Mouse (Mus musculus) liver, embryonic 14.5 days (tissue): ENCODE measurements around the gene Ints3. TPM values are rescaled to one million over a fixed set of nuclear protein-coding genes. Genes with fewer than 3 reads are reported as not detected.

ENCODE experiments used
- ATAC-seq: fragments of 200-750 bp; cut with Nextera tagmentation; 2 replicates; pipeline ENCODE4 v1.8.0; 2017; ENCODE audit warnings: moderate number of reproducible peaks, mild to moderate bottlenecking, moderate library complexity; ENCODE audit not compliant: insufficient read depth
- DNase-seq, 3 experiments: peaks; one replicate each; pipeline ENCODE4 v3.0.0-alpha.2; 2012 to 2013; ENCODE audit warnings: low read depth in 3 of 3, low spot score in 3 of 3
- H3K27ac ChIP-seq: fragments of 300-500 bp; sonication (generic); 2 replicates; pipeline ENCODE4 v1.5.1; 2014; ENCODE audit warnings: moderate library complexity, mild to moderate bottlenecking, control low read depth, inconsistent platforms
- H3K27me3 ChIP-seq: fragments of 300-500 bp; sonication (generic); 2 replicates; pipeline ENCODE4 v1.6.1; 2014; ENCODE audit warnings: mild to moderate bottlenecking, low read length, moderate library complexity; ENCODE audit not compliant: control insufficient read depth, insufficient read depth
- H3K36me3 ChIP-seq: fragments of 300-500 bp; sonication (generic); replicated peaks from 2 replicates; pipeline ENCODE4 v1.6.1; 2014; ENCODE audit warnings: low read depth; ENCODE audit not compliant: control insufficient read depth, insufficient read depth
- H3K4me1 ChIP-seq, 2 experiments: fragments of 200-500 bp in 1 of 2; fragments of 300-500 bp in 1 of 2; sonication (generic) in 1 of 2; replicated peaks; 2 replicates each; pipeline ENCODE4 v1.6.1; 2012 to 2014; ENCODE audit warnings: antibody characterized with exemption in 1 of 2, inconsistent platforms in 1 of 2, low read length in 1 of 2; ENCODE audit not compliant: control insufficient read depth in 2 of 2, insufficient read depth in 2 of 2
- H3K4me2 ChIP-seq: fragments of 300-500 bp; sonication (generic); 2 replicates; pipeline ENCODE4 v1.6.1; 2014; ENCODE audit warnings: low read depth, mild to moderate bottlenecking, control low read depth, moderate library complexity
- H3K4me3 ChIP-seq, 2 experiments: fragments of 200-500 bp in 1 of 2; fragments of 300-500 bp in 1 of 2; sonication (generic) in 1 of 2; 2 replicates each; pipeline ENCODE4 v1.5.1; 2012 to 2014; ENCODE audit warnings: low read depth in 2 of 2, low read length in 2 of 2, mild to moderate bottlenecking in 2 of 2, control low read depth in 1 of 2, inconsistent platforms in 1 of 2, moderate library complexity in 1 of 2; ENCODE audit not compliant: insufficient read depth in 1 of 2
- H3K9ac ChIP-seq: fragments of 300-500 bp; sonication (generic); replicated peaks from 2 replicates; pipeline ENCODE4 v1.6.1; 2014; ENCODE audit warnings: mild to moderate bottlenecking, control low read depth, moderate library complexity
- H3K9me3 ChIP-seq: fragments of 300-500 bp; sonication (generic); 2 replicates; pipeline ENCODE4 v1.6.1; 2016; ENCODE audit warnings: low read length, mixed read lengths; ENCODE audit not compliant: control insufficient read depth
- CTCF ChIP-seq: IDR thresholded peaks from 2 replicates; pipeline ENCODE4 v1.5.1; 2016; ENCODE audit warnings: antibody characterized with exemption, low read depth, control low read depth
- EP300 ChIP-seq: IDR thresholded peaks from 2 replicates; pipeline ENCODE4 v1.6.1; 2016; ENCODE audit warnings: antibody characterized with exemption, low read depth
- WGBS: fragments of 180-500 bp; shearing (Covaris S2); extraction: QIAGEN DNeasy Blood & Tissue Kit; methylation state at CpG from one replicate; pipeline ENCODE4 v1.1.7; 2014; ENCODE audit not compliant: insufficient replicate concordance; 5-methylcytosine and 5-hydroxymethylcytosine counted together
- polyA plus RNA-seq, 2 experiments: library from polyadenylated mRNA; depleted of rRNA in 1 of 2; stranded (reverse) in 1 of 2; unstranded in 1 of 2; fragments of >200 nt; fragmentation: Nextera tagmentation in 1 of 2; extraction: Ambion mirVana in 1 of 2; gene quantifications; 2 replicates each; pipeline versions ENCODE4 v1.2.1 to v1.2.3; 2012 to 2014

Ints3 gene
- polyA plus RNA-seq, 2 experiments = 6.6 to 12.7 TPM

- Histone ChIP-seq H3K4me2 (no peak overlapping the region), H3K27ac (no peak overlapping the region), H3K4me3 (no peak overlapping the region), H3K4me1 (peaks cover 0 to 14% of the 10 kb centered on the region in 2 experiments; a peak in 2 of 4 replicates), H3K36me3 (no peaks in the 10 kb centered on the region), H3K27me3 (no peaks in the 10 kb centered on the region), H3K9ac (no peak overlapping the region), H3K9me3 (no peaks in the 10 kb centered on the region)
- ATAC-seq (no peak), DNase-seq (no peak)
- no peak for TF ChIP-seq EP300
- TF ChIP-seq CTCF = no peak
- 81% methylated on average over 14 of the region's 14 CpGs for WGBS
These were observed 21.5 kb upstream of the Ints3 start for GRCm38 (mm10) chr3:90454931-90455330.

GRCm38 (mm10) chr3:90451396-90452095, 18.1 kb upstream of the Ints3 start:
- ATAC-seq (peak; percentile 24; the same call in 1 of the 2 replicates), DNase-seq (no peak)
- Histone ChIP-seq H3K27ac (no peak overlapping the region), H3K9me3 (no peaks in the 10 kb centered on the region), H3K4me1 (peaks cover 0 to 16% of the 10 kb centered on the region in 2 experiments; a peak in 2 of 4 replicates), H3K9ac (no peak overlapping the region), H3K4me2 (peak overlapping the region; percentile 48), H3K36me3 (no peaks in the 10 kb centered on the region), H3K4me3 (peak overlapping the region; percentile 23 to 40), H3K27me3 (no peaks in the 10 kb centered on the region)
- WGBS = 32% methylated on average over 10 of the region's 10 CpGs
- TF ChIP-seq CTCF (no peak), EP300 (no peak)

- WGBS = 25% methylated on average over 12 of the region's 12 CpGs
- no peaks in the 10 kb centered on the region for H3K36me3 ChIP-seq
- no peak overlapping the region for H3K9ac ChIP-seq
- DNase-seq (no peak), ATAC-seq (no peak)
- no peak overlapping the region for H3K27ac ChIP-seq
- peaks cover 0 to 20% of the 10 kb centered on the region in 2 experiments; a peak in 2 of 4 replicates for H3K4me1 ChIP-seq
- peak overlapping the region; percentile 23 to 40; a peak in 3 of 4 replicates for H3K4me3 ChIP-seq
- peak overlapping the region; percentile 48 for H3K4me2 ChIP-seq
- TF ChIP-seq EP300 (no peak), CTCF (no peak)
- H3K9me3 ChIP-seq = no peaks in the 10 kb centered on the region
- H3K27me3 ChIP-seq = no peaks in the 10 kb centered on the region
These were observed 17.5 kb upstream of the Ints3 start for GRCm38 (mm10) chr3:90450874-90451273.

- TF ChIP-seq EP300 = no peak
- no peak for TF ChIP-seq CTCF
- Histone ChIP-seq H3K36me3 (no peaks in the 10 kb centered on the region), H3K27ac (no peak overlapping the region), H3K9ac (no peak overlapping the region), H3K27me3 (no peaks in the 10 kb centered on the region), H3K4me2 (no peak overlapping the region), H3K9me3 (no peaks in the 10 kb centered on the region), H3K4me3 (no peak overlapping the region), H3K4me1 (peaks cover 0 to 26% of the 10 kb centered on the region in 2 experiments; a peak in 2 of 4 replicates)
- DNase-seq (no peak), ATAC-seq (no peak)
- 53% methylated on average over 6 of the region's 6 CpGs for WGBS
These were observed 15.2 kb upstream of the Ints3 start for GRCm38 (mm10) chr3:90448626-90449025.

- H3K4me1 ChIP-seq = peaks cover 0 to 26% of the 10 kb centered on the region in 2 experiments; a peak in 2 of 4 replicates
- no peaks in the 10 kb centered on the region for H3K9me3 ChIP-seq
- TF ChIP-seq EP300 (no peak), CTCF (no peak)
- no peaks in the 10 kb centered on the region for H3K36me3 ChIP-seq
- peak; percentile 22; the same call in 1 of the 2 replicates for ATAC-seq
- no peak for DNase-seq
- H3K27ac ChIP-seq = no peak overlapping the region
- no peaks in the 10 kb centered on the region for H3K27me3 ChIP-seq
- no peak overlapping the region for H3K9ac ChIP-seq
- peak overlapping the region; percentile 49 for H3K4me2 ChIP-seq
- WGBS = 58% methylated on average over 7 of the region's 7 CpGs
- no peak overlapping the region for H3K4me3 ChIP-seq
These were observed 13.7 kb upstream of the Ints3 start for GRCm38 (mm10) chr3:90447123-90447494.
